Mouse (Mus musculus) E14TG2a.4 (cell line): ENCODE results near the gene Mdm2.

Experiments used
- CTCF ChIP-seq: conservative IDR thresholded peaks from 2 replicates; pipeline ENCODE4 v1.5.1; 2014; ENCODE audit warnings: low read length
- NANOG ChIP-seq: IDR thresholded peaks from 2 replicates; pipeline ENCODE4 v1.6.1; 2014; ENCODE audit warnings: borderline replicate concordance, low read length, mixed read lengths
- POU5F1 ChIP-seq: IDR thresholded peaks from 2 replicates; pipeline ENCODE4 v1.6.1; 2014; ENCODE audit warnings: low read length, borderline replicate concordance

GRCm38 (mm10) chr10:117682858-117683733, 27.5 kb downstream of the Mdm2 start:
- TF ChIP-seq POU5F1, result no peak
- TF ChIP-seq CTCF, result no peak
- TF ChIP-seq NANOG, result no peak
